Mouse (Mus musculus) heart, embryonic 14.5 days (tissue): ENCODE measurements at regions not wholly inside any gene's neighbourhood (a gene's known extent, or its start where the extent isn't known, plus 50 kb on each side); places are given as distances from the start of the nearest gene placed in this dataset.

ENCODE experiments used
- ATAC-seq: fragments of 200-750 bp; cut with Nextera tagmentation; 2 replicates; pipeline ENCODE4 v1.8.0; 2017; ENCODE audit warnings: low read depth, moderate TSS enrichment; ENCODE audit not compliant: insufficient number of reproducible peaks, insufficient read depth, low FRiP score
- H3K27ac ChIP-seq, 2 experiments: fragments of 200-500 bp in 1 of 2; fragments of 300-500 bp in 1 of 2; sonication (generic) in 1 of 2; replicated peaks in 1 of 2; 2 replicates each; pipeline ENCODE4 v1.5.1; 2012 to 2014; ENCODE audit warnings: low read depth in 2 of 2, low read length in 2 of 2, control low read depth in 1 of 2, mild to moderate bottlenecking in 1 of 2, mixed read lengths in 1 of 2; ENCODE audit not compliant: control insufficient read depth in 1 of 2, insufficient read depth in 1 of 2
- H3K27me3 ChIP-seq: fragments of 300-500 bp; sonication (generic); 2 replicates; pipeline ENCODE4 v1.6.1; 2014; ENCODE audit warnings: mild to moderate bottlenecking, low read length, control low read depth; ENCODE audit not compliant: control insufficient read depth, insufficient read depth
- H3K36me3 ChIP-seq: fragments of 300-500 bp; sonication (generic); 2 replicates; pipeline ENCODE4 v1.6.1; 2014; ENCODE audit warnings: mild to moderate bottlenecking, control low read depth, low read length, mixed read lengths; ENCODE audit not compliant: control insufficient read depth, insufficient read depth
- H3K4me1 ChIP-seq, 2 experiments: fragments of 200-500 bp in 1 of 2; fragments of 300-500 bp in 1 of 2; sonication (generic) in 1 of 2; 2 replicates each; pipeline ENCODE4 v1.6.1; 2012 to 2014; ENCODE audit warnings: low read length in 2 of 2, control low read depth in 1 of 2, mixed read lengths in 1 of 2; ENCODE audit not compliant: control insufficient read depth in 2 of 2, insufficient read depth in 2 of 2
- H3K4me2 ChIP-seq: fragments of 300-500 bp; sonication (generic); 2 replicates; pipeline ENCODE4 v1.6.1; 2014; ENCODE audit warnings: mild to moderate bottlenecking, low read length
- H3K4me3 ChIP-seq, 2 experiments: fragments of 200-500 bp in 1 of 2; fragments of 300-500 bp in 1 of 2; sonication (generic) in 1 of 2; 2 replicates each; pipeline ENCODE4 v1.5.1; 2012 to 2014; ENCODE audit warnings: low read length in 2 of 2, mild to moderate bottlenecking in 2 of 2, control low read depth in 1 of 2, low read depth in 1 of 2, moderate library complexity in 1 of 2; ENCODE audit not compliant: control insufficient read depth in 1 of 2, insufficient read depth in 1 of 2
- H3K9ac ChIP-seq: fragments of 300-500 bp; sonication (generic); 2 replicates; pipeline ENCODE4 v1.6.1; 2014; ENCODE audit warnings: mild to moderate bottlenecking, low read length
- H3K9me3 ChIP-seq: fragments of 300-500 bp; sonication (generic); 2 replicates; pipeline ENCODE4 v1.6.1; 2016; ENCODE audit warnings: low read length, control low read depth; ENCODE audit not compliant: control insufficient read depth
- WGBS: fragments of 180-500 bp; shearing (Covaris S2); extraction: QIAGEN DNeasy Blood & Tissue Kit; methylation state at CpG from one replicate; pipeline ENCODE4 v1.1.7; 2014; 5-methylcytosine and 5-hydroxymethylcytosine counted together

DNA sequence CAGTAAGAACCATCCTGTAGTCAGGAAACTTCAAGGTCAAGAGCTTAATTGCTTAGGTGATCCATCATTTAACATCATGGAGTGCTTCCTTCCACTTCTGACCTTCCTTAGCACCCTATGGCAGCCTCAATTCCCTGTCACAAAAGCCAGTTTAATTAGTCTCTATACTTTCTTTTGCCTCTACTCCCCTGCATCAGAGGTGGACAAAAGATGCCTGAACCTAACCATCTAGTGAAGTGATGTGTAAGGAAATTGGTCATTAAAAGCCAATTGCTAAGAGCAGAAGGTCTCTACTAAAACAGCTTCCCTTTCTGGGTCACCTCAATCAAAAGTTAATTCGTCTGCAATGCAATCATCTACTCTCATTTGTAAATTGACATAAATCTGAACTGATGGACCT is 234.3 kb upstream of the Fbxl7 start:
- no peak overlapping the region for H3K27ac ChIP-seq
- no peak overlapping the region for H3K4me2 ChIP-seq
- no peak overlapping the region for H3K4me3 ChIP-seq
- H3K27me3 ChIP-seq, result no peaks in the 10 kb centered on the region
- no peaks in the 10 kb centered on the region for H3K36me3 ChIP-seq
- H3K4me1 ChIP-seq, result no peaks in the 10 kb centered on the region
- no peak for ATAC-seq
- H3K9ac ChIP-seq, result no peak overlapping the region
- 0 out of 2 replicates have a peak, but pooled peaks cover 2% of the 10 kb centered on the region for H3K9me3 ChIP-seq
- 52% methylated on average over 1 of the region's 1 CpGs for WGBS

DNA sequence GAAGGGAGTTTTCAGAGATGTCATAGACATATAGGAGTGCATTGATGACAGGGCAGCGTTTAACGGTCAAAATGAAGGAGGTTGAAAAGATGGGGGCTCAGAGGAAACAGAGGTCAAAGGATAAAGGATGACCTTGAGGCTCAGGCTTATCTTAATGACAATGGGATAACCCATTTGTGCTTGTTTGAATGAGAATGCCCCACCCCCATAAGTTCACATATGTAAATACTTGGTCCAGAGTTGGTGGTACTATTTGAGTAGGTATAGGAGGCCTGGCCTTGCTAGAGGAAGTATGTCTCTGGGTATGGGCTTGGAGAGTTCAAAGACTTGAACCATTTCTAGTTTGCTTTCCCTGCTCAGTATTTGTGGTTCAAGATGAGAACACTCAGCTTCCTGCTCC is 237.4 kb upstream of the Fbxl7 start:
- 78% methylated on average over 2 of the region's 2 CpGs for WGBS
- Histone ChIP-seq H3K9me3 (0 out of 2 replicates have a peak, but pooled peaks cover 2% of the 10 kb centered on the region), H3K4me1 (no peaks in the 10 kb centered on the region), H3K27ac (no peak overlapping the region), H3K9ac (no peak overlapping the region), H3K27me3 (no peaks in the 10 kb centered on the region), H3K36me3 (no peaks in the 10 kb centered on the region), H3K4me2 (no peak overlapping the region), H3K4me3 (no peak overlapping the region)
- ATAC-seq, result no peak

GRCm38 (mm10) chr15:27137580-27137979 is 242.2 kb upstream of the Fbxl7 start:
- Histone ChIP-seq H3K9ac (no peak overlapping the region), H3K4me2 (no peak overlapping the region), H3K4me3 (no peak overlapping the region), H3K36me3 (no peaks in the 10 kb centered on the region), H3K27me3 (no peaks in the 10 kb centered on the region), H3K9me3 (0 out of 2 replicates have a peak, but pooled peaks cover 2% of the 10 kb centered on the region), H3K4me1 (no peaks in the 10 kb centered on the region), H3K27ac (no peak overlapping the region)
- no peak for ATAC-seq
- WGBS, result 87% methylated on average over 5 of the region's 5 CpGs

GRCm38 (mm10) chr15:27145860-27146259 is 250.5 kb upstream of the Fbxl7 start:
- ATAC-seq, result no peak
- no peaks in the 10 kb centered on the region for H3K4me1 ChIP-seq
- no peak overlapping the region for H3K9ac ChIP-seq
- H3K4me3 ChIP-seq, result no peak overlapping the region
- no peak overlapping the region for H3K27ac ChIP-seq
- no peaks in the 10 kb centered on the region for H3K9me3 ChIP-seq
- H3K4me2 ChIP-seq, result no peak overlapping the region
- no peaks in the 10 kb centered on the region for H3K36me3 ChIP-seq
- no peaks in the 10 kb centered on the region for H3K27me3 ChIP-seq
- 73% methylated on average over 6 of the region's 6 CpGs for WGBS

- no peak overlapping the region for H3K9ac ChIP-seq
- no peaks in the 10 kb centered on the region for H3K9me3 ChIP-seq
- H3K4me1 ChIP-seq, result no peaks in the 10 kb centered on the region
- H3K27ac ChIP-seq, result no peak overlapping the region
- ATAC-seq, result no peak
- no peak overlapping the region for H3K4me2 ChIP-seq
- no peak overlapping the region for H3K4me3 ChIP-seq
- WGBS, result 54% methylated on average over 5 of the region's 5 CpGs
- H3K27me3 ChIP-seq, result no peaks in the 10 kb centered on the region
- no peaks in the 10 kb centered on the region for H3K36me3 ChIP-seq
These were observed 265.6 kb upstream of the Fbxl7 start for GRCm38 (mm10) chr15:27160986-27161385.

- Histone ChIP-seq H3K4me2 (no peak overlapping the region), H3K27ac (no peak overlapping the region), H3K27me3 (no peaks in the 10 kb centered on the region), H3K9ac (no peak overlapping the region), H3K36me3 (no peaks in the 10 kb centered on the region), H3K4me1 (no peaks in the 10 kb centered on the region), H3K4me3 (no peak overlapping the region), H3K9me3 (no peaks in the 10 kb centered on the region)
- ATAC-seq, result no peak
- WGBS, result 48% methylated on average over 1 of the region's 1 CpGs
These were observed 272.1 kb upstream of the Fbxl7 start for GRCm38 (mm10) chr15:27167484-27167883.

- Histone ChIP-seq H3K4me3 (no peak overlapping the region), H3K27me3 (no peaks in the 10 kb centered on the region), H3K9ac (no peak overlapping the region), H3K27ac (no peak overlapping the region), H3K4me2 (no peak overlapping the region), H3K4me1 (no peaks in the 10 kb centered on the region), H3K36me3 (no peaks in the 10 kb centered on the region), H3K9me3 (no peaks in the 10 kb centered on the region)
- WGBS, result 85% methylated on average over 7 of the region's 7 CpGs
- ATAC-seq, result no peak
These were observed 274.5 kb upstream of the Fbxl7 start for GRCm38 (mm10) chr15:27169846-27170245.

- H3K4me3 ChIP-seq, result no peak overlapping the region
- no peak overlapping the region for H3K4me2 ChIP-seq
- no peaks in the 10 kb centered on the region for H3K27me3 ChIP-seq
- H3K4me1 ChIP-seq, result no peaks in the 10 kb centered on the region
- H3K36me3 ChIP-seq, result no peaks in the 10 kb centered on the region
- H3K9me3 ChIP-seq, result no peaks in the 10 kb centered on the region
- no peak for ATAC-seq
- WGBS, result 56% methylated on average over 5 of the region's 5 CpGs
- no peak overlapping the region for H3K27ac ChIP-seq
- H3K9ac ChIP-seq, result no peak overlapping the region
These were observed 278.1 kb upstream of the Fbxl7 start for GRCm38 (mm10) chr15:27173506-27173905.
